Mouse (Mus musculus): ENCODE data around the gene Rasl10a. TPM values are rescaled to one million over a fixed set of nuclear protein-coding genes. Genes with fewer than 3 reads are reported as not detected.

Rasl10a gene
- polyA plus RNA-seq, 1 experiment from 2014 or later, result 0.75 TPM

- Histone ChIP-seq H3K9me3 (ENCODE audit: control insufficient read depth, low read length) (no peaks in the 10 kb centered on the region), H3K4me2 (peak overlapping the region; percentile 94), H3K4me3 (ENCODE audit: low read depth, low read length) (peak overlapping the region; percentile 96), H3K9ac (ENCODE audit: low read depth, low read length) (no peak overlapping the region; the same call in 1 of the 2 replicates), H3K4me1 (replicated peaks; ENCODE audit: control insufficient read depth, insufficient read depth, low read length) (peaks cover 37% of the 10 kb centered on the region), H3K27ac (ENCODE audit: low read depth, low read length) (peak overlapping the region; percentile 96; the same call in 1 of the 2 replicates), H3K27me3 (replicated peaks; ENCODE audit: control insufficient read depth, insufficient read depth, low read length) (no peaks in the 10 kb centered on the region), H3K36me3 (ENCODE audit: control insufficient read depth, insufficient read depth, low read length) (peaks cover 7% of the 10 kb centered on the region; the same call in 1 of the 2 replicates)
- 55% methylated on average over 5 of the region's 5 CpGs for WGBS
- no peak for ATAC-seq (replicated peaks; ENCODE audit: low FRiP score)
- no peak for DNase-seq (ENCODE audit: low spot score)
These were observed 42.9 kb downstream of the Rasl10a start for GRCm38 (mm10) chr11:5100801-5101200.

- no peak for DNase-seq (ENCODE audit: low spot score)
- no peaks in the 10 kb centered on the region for H3K27me3 ChIP-seq (replicated peaks; ENCODE audit: control insufficient read depth, insufficient read depth, low read length)
- WGBS, result 78% methylated on average over 6 of the region's 6 CpGs
- no peak overlapping the region for H3K4me2 ChIP-seq
- H3K9ac ChIP-seq (ENCODE audit: low read depth, low read length), result no peak overlapping the region
- no peak overlapping the region for H3K4me3 ChIP-seq (ENCODE audit: low read depth, low read length)
- peaks cover 29% of the 10 kb centered on the region for H3K4me1 ChIP-seq (replicated peaks; ENCODE audit: control insufficient read depth, insufficient read depth, low read length)
- peaks cover 7% of the 10 kb centered on the region; the same call in 1 of the 2 replicates for H3K36me3 ChIP-seq (ENCODE audit: control insufficient read depth, insufficient read depth, low read length)
- no peak overlapping the region for H3K27ac ChIP-seq (ENCODE audit: low read depth, low read length)
- ATAC-seq (replicated peaks; ENCODE audit: low FRiP score), result no peak
- no peaks in the 10 kb centered on the region for H3K9me3 ChIP-seq (ENCODE audit: control insufficient read depth, low read length)
These were observed 43.7 kb downstream of the Rasl10a start for GRCm38 (mm10) chr11:5101641-5102040.

- Histone ChIP-seq H3K36me3 (ENCODE audit: control insufficient read depth, insufficient read depth, low read length) (peaks cover 7% of the 10 kb centered on the region; the same call in 1 of the 2 replicates), H3K27me3 (replicated peaks; ENCODE audit: control insufficient read depth, insufficient read depth, low read length) (no peaks in the 10 kb centered on the region), H3K4me3 (ENCODE audit: low read depth, low read length) (no peak overlapping the region), H3K4me2 (peak overlapping the region; percentile 12; the same call in 1 of the 2 replicates), H3K9me3 (ENCODE audit: control insufficient read depth, low read length) (no peaks in the 10 kb centered on the region), H3K27ac (ENCODE audit: low read depth, low read length) (no peak overlapping the region), H3K4me1 (replicated peaks; ENCODE audit: control insufficient read depth, insufficient read depth, low read length) (peaks cover 22% of the 10 kb centered on the region), H3K9ac (ENCODE audit: low read depth, low read length) (no peak overlapping the region)
- ATAC-seq (replicated peaks; ENCODE audit: low FRiP score) (no peak), DNase-seq (ENCODE audit: low spot score) (no peak)
- 55% methylated on average over 7 of the region's 7 CpGs for WGBS
These were observed 44.5 kb downstream of the Rasl10a start for GRCm38 (mm10) chr11:5102384-5102783.

GRCm38 (mm10) chr11:5103986-5104509 is 46.1 kb downstream of the Rasl10a start:
- Histone ChIP-seq H3K9me3 (ENCODE audit: control insufficient read depth, low read length) (no peaks in the 10 kb centered on the region), H3K9ac (ENCODE audit: low read depth, low read length) (no peak overlapping the region), H3K4me2 (no peak overlapping the region), H3K27ac (ENCODE audit: low read depth, low read length) (no peak overlapping the region), H3K36me3 (ENCODE audit: control insufficient read depth, insufficient read depth, low read length) (peaks cover 7% of the 10 kb centered on the region; the same call in 1 of the 2 replicates), H3K4me3 (ENCODE audit: low read depth, low read length) (no peak overlapping the region), H3K4me1 (replicated peaks; ENCODE audit: control insufficient read depth, insufficient read depth, low read length) (peaks cover 21% of the 10 kb centered on the region), H3K27me3 (replicated peaks; ENCODE audit: control insufficient read depth, insufficient read depth, low read length) (no peaks in the 10 kb centered on the region)
- no peak for DNase-seq (ENCODE audit: low spot score)
- WGBS, result 94% methylated on average over 4 of the region's 4 CpGs
- no peak for ATAC-seq (replicated peaks; ENCODE audit: low FRiP score)

- Histone ChIP-seq H3K9me3 (ENCODE audit: control insufficient read depth, low read length) (no peaks in the 10 kb centered on the region), H3K9ac (ENCODE audit: low read depth, low read length) (no peak overlapping the region), H3K4me3 (ENCODE audit: low read depth, low read length) (no peak overlapping the region), H3K36me3 (ENCODE audit: control insufficient read depth, insufficient read depth, low read length) (no peaks in the 10 kb centered on the region), H3K27me3 (replicated peaks; ENCODE audit: control insufficient read depth, insufficient read depth, low read length) (no peaks in the 10 kb centered on the region), H3K4me2 (no peak overlapping the region), H3K4me1 (replicated peaks; ENCODE audit: control insufficient read depth, insufficient read depth, low read length) (0 out of 2 replicates have a peak, but pooled peaks cover 2% of the 10 kb centered on the region), H3K27ac (ENCODE audit: low read depth, low read length) (no peak overlapping the region)
- WGBS, result 70% methylated on average over 8 of the region's 8 CpGs
- ATAC-seq (replicated peaks; ENCODE audit: low FRiP score) (no peak), DNase-seq (ENCODE audit: low spot score) (no peak)
These were observed 51.5 kb downstream of the Rasl10a start for GRCm38 (mm10) chr11:5109441-5109840.

Small RNA genes lying within 50 kb of the gene (microRNA-seq; reads per million reads assigned to microRNA genes)
- gene Gm47296 (ENCODE audit: borderline number of aligned reads), result 7.4 reads per million, percentile 19 among the genes with 10 or more reads in this experiment

Other genes starting within 250 kb of the Rasl10a start
- gene Nf2, start 208.6 kb upstream of the Rasl10a start, polyA plus RNA-seq (2014; fragmentation: Nextera tagmentation; extraction: Ambion mirVana), result 37.4 and 40.1 TPM in 2 replicates
- 89.8 and 92.7 TPM in 2 replicates for gene Nipsnap1, start 184.2 kb upstream of the Rasl10a start, polyA plus RNA-seq (2014; fragmentation: Nextera tagmentation; extraction: Ambion mirVana)
- 40.5 and 42.5 TPM in 2 replicates for gene Thoc5, start 162.8 kb upstream of the Rasl10a start, polyA plus RNA-seq (2014; fragmentation: Nextera tagmentation; extraction: Ambion mirVana)
- 0.90 and 1.1 TPM in 2 replicates for gene Nefh, start 110.1 kb upstream of the Rasl10a start, polyA plus RNA-seq (2014; fragmentation: Nextera tagmentation; extraction: Ambion mirVana)
- 126 and 139 TPM in 2 replicates for gene Ap1b1, start 71.3 kb upstream of the Rasl10a start, polyA plus RNA-seq (2014; fragmentation: Nextera tagmentation; extraction: Ambion mirVana)
- gene Gas2l1, start 7.2 kb downstream of the Rasl10a start, polyA plus RNA-seq (2014; fragmentation: Nextera tagmentation; extraction: Ambion mirVana), result 41.9 and 46.5 TPM in 2 replicates
- 27.0 and 29.1 TPM in 2 replicates for gene Rhbdd3, start 40.8 kb downstream of the Rasl10a start, polyA plus RNA-seq (2014; fragmentation: Nextera tagmentation; extraction: Ambion mirVana)
- 363 and 367 TPM in 2 replicates for gene Ewsr1, start 41.1 kb downstream of the Rasl10a start, polyA plus RNA-seq (2014; fragmentation: Nextera tagmentation; extraction: Ambion mirVana)
- 14.6 and 16.5 TPM in 2 replicates for gene Emid1, start 94.1 kb downstream of the Rasl10a start, polyA plus RNA-seq (2014; fragmentation: Nextera tagmentation; extraction: Ambion mirVana)
- gene Kremen1, start 203.4 kb downstream of the Rasl10a start, polyA plus RNA-seq (2014; fragmentation: Nextera tagmentation; extraction: Ambion mirVana), result 4.6 and 5.2 TPM in 2 replicates

All from liver, embryonic 11.5 days (tissue).